Mouse (Mus musculus): ENCODE results near the gene Wbp1. TPM values are rescaled to one million over a fixed set of nuclear protein-coding genes. Genes with fewer than 3 reads are reported as not detected.

The Wbp1 gene
- total and polyA plus RNA-seq, 3 experiments = 19.3 to 27.5 (median 24.1) TPM

DNA sequence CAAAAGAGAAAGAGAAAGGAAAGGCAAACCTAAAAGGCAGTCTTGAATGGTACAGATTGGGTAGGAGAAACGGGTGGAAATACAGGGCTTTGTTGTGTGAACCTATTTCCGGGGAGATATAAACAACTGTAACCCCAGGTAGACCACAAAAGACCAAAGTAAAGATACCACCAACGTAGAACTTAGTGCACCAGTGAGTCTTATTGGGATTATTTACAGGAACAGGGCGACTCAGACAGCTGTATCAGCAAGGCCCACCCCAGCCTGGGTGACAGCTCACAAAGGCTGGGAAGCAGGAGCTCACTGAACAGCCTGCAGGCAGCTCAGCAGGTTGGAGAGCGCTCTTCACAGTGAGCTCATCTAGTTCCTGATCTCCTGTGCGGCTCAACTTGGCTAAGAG is 25.4 kb downstream of the Wbp1 start:
- H3K4me2 ChIP-seq (ENCODE audit: insufficient read depth, low read depth, poor library complexity, severe bottlenecking) = no peak overlapping the region
- no peak for TF ChIP-seq POLR2AphosphoS2 (IDR thresholded peaks at IDR 0.05; ENCODE audit: low read depth, low read length)
- TF ChIP-seq ETS1 (conservative IDR thresholded peaks at IDR 0.05; ENCODE audit: low read depth, low read length) = no peak
- TF ChIP-seq E2F4 (IDR thresholded peaks at IDR 0.05; ENCODE audit: insufficient replicate concordance, low read depth, low read length) = no peak
- peaks cover 13% of the 10 kb centered on the region for H3K27me3 ChIP-seq (replicated peaks)
- peaks cover 3 to 6% of the 10 kb centered on the region in 2 experiments; a peak in 3 of 4 replicates for H3K4me1 ChIP-seq (ENCODE audit: control insufficient read depth in 1 of 2, insufficient read depth in 2 of 2)
- no peak overlapping the region for H3K4me3 ChIP-seq (replicated peaks in 1 of 3; ENCODE audit: low read depth in 2 of 3, low read length in 2 of 3, poor library complexity in 1 of 3)
- dilution Hi-C loops (cut with MboI; ENCODE audit: extremely low pct_ligation_motif_present, extremely low pct_unique_long_range_greater_than_20kb, low sequenced_read_pairs) (no loop called here), in situ Hi-C loops (cut with MboI; ENCODE audit: low pct_ligation_motif_present, low pct_unique_long_range_greater_than_20kb, low sequenced_read_pairs) (no loop called here)
- no peaks in the 10 kb centered on the region for H3K79me2 ChIP-seq (replicated peaks; ENCODE audit: control insufficient read depth, extremely low read depth, insufficient read depth, poor library complexity, severe bottlenecking)
- no peak overlapping the region for H3K27ac ChIP-seq (ENCODE audit: insufficient read depth, low read depth)
- no peak overlapping the region for H3K9ac ChIP-seq (ENCODE audit: insufficient read depth, low read depth)
- peaks cover 6% of the 10 kb centered on the region for H3K9me3 ChIP-seq (replicated peaks; ENCODE audit: low read length)
- DNase-seq (ENCODE audit: extremely low read depth) = no peak
- no peaks in the 10 kb centered on the region for H3K36me3 ChIP-seq (replicated peaks in 1 of 2; ENCODE audit: control insufficient read depth in 1 of 2, insufficient read depth in 1 of 2, low read length in 1 of 2)

DNA sequence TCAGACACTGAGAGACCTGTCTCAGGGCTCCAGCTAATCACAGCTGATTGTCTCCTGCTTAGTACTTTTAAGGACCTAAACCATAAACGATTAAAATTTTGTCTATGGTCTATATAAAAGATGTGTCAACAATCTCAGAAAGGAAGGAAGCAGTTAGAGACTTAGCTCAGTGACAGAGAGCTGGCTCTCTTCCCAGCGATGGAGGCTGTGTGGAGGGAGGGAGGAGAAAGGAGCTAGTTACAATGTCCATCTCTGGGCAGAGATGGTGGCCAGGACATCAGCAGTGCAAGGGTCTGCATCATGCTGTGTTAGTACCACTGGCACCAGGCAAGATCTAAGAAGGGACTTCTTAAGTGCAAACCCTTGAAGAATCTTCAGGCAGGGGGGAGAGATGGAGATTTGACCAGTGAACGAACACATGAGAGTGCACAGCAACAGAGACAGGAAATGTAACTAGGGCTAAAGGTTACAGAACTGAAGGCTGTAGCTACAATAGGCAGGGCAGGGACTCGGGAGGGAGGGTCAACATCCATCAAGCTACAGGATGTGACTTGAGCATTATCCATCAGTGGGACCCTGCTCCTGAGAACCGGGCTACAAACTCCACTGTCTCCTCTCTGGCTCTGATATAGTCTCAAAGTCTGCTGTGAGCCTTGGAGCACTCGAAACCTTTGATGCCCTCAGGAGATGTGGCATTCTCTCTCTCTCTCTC is 28.8 kb downstream of the Wbp1 start:
- peaks cover 0 to 3% of the 10 kb centered on the region in 2 experiments for H3K36me3 ChIP-seq (replicated peaks in 1 of 2; ENCODE audit: control insufficient read depth in 1 of 2, insufficient read depth in 1 of 2, low read length in 1 of 2)
- H3K27me3 ChIP-seq (replicated peaks) = peaks cover 4% of the 10 kb centered on the region
- no peak overlapping the region for H3K27ac ChIP-seq (ENCODE audit: insufficient read depth, low read depth)
- dilution Hi-C loops (cut with MboI; ENCODE audit: extremely low pct_ligation_motif_present, extremely low pct_unique_long_range_greater_than_20kb, low sequenced_read_pairs) (no loop called here), in situ Hi-C loops (cut with MboI; ENCODE audit: low pct_ligation_motif_present, low pct_unique_long_range_greater_than_20kb, low sequenced_read_pairs) (no loop called here)
- no peak overlapping the region for H3K9ac ChIP-seq (ENCODE audit: insufficient read depth, low read depth)
- no peaks in the 10 kb centered on the region; a peak in 1 of 4 replicates for H3K4me1 ChIP-seq (ENCODE audit: control insufficient read depth in 1 of 2, insufficient read depth in 2 of 2)
- H3K9me3 ChIP-seq (replicated peaks; ENCODE audit: low read length) = peaks cover 6% of the 10 kb centered on the region
- no peaks in the 10 kb centered on the region for H3K79me2 ChIP-seq (replicated peaks; ENCODE audit: control insufficient read depth, extremely low read depth, insufficient read depth, poor library complexity, severe bottlenecking)
- H3K4me3 ChIP-seq (replicated peaks in 1 of 3; ENCODE audit: low read depth in 2 of 3, low read length in 2 of 3, poor library complexity in 1 of 3) = no peak overlapping the region
- no peak for TF ChIP-seq ZC3H11A (IDR thresholded peaks at IDR 0.05; ENCODE audit: low read depth, low read length)
- no peak for TF ChIP-seq UBTF (IDR thresholded peaks at IDR 0.05; ENCODE audit: low read depth, low read length)
- TF ChIP-seq BHLHE40 (IDR thresholded peaks at IDR 0.05; ENCODE audit: low read depth, low read length) = no peak
- TF ChIP-seq CTCF (conservative IDR thresholded peaks at IDR 0.05 in 1 of 2, IDR thresholded peaks at IDR 0.05 in 1 of 2; ENCODE audit: low read depth in 2 of 2, low read length in 2 of 2) = no peak
- no peak for TF ChIP-seq TCF12 (IDR thresholded peaks at IDR 0.05; ENCODE audit: low read depth, low read length)
- TF ChIP-seq NELFE (IDR thresholded peaks at IDR 0.05; ENCODE audit: low read depth, low read length) = no peak
- no peak for TF ChIP-seq USF2 (conservative IDR thresholded peaks at IDR 0.05; ENCODE audit: low read depth, low read length)
- TF ChIP-seq JUN (IDR thresholded peaks at IDR 0.05; ENCODE audit: insufficient read depth, low read depth, low read length) = no peak
- no peak for TF ChIP-seq EP300 (IDR thresholded peaks at IDR 0.05; ENCODE audit: low read length)
- TF ChIP-seq MEF2A (IDR thresholded peaks at IDR 0.05; ENCODE audit: borderline replicate concordance, low read depth, low read length) = no peak
- no peak for TF ChIP-seq ZMIZ1 (IDR thresholded peaks at IDR 0.05; ENCODE audit: low read depth, low read length)
- TF ChIP-seq ETS1 (conservative IDR thresholded peaks at IDR 0.05; ENCODE audit: low read depth, low read length) = no peak
- TF ChIP-seq ELF1 (IDR thresholded peaks at IDR 0.05; ENCODE audit: low read depth, low read length) = no peak
- no peak for TF ChIP-seq CHD1 (IDR thresholded peaks at IDR 0.05; ENCODE audit: low read depth, low read length)
- TF ChIP-seq RAD21 (IDR thresholded peaks at IDR 0.05; ENCODE audit: low read depth, low read length) = no peak
- TF ChIP-seq KAT2A (IDR thresholded peaks at IDR 0.05; ENCODE audit: insufficient replicate concordance, low read length) = no peak
- no peak for TF ChIP-seq JUND (conservative IDR thresholded peaks at IDR 0.05; ENCODE audit: low read depth, low read length)
- no peak for TF ChIP-seq ZNF384 (IDR thresholded peaks at IDR 0.05; ENCODE audit: low read depth, low read length)
- no peak for DNase-seq (ENCODE audit: extremely low read depth)
- H3K4me2 ChIP-seq (ENCODE audit: insufficient read depth, low read depth, poor library complexity, severe bottlenecking) = no peak overlapping the region
